Mouse (Mus musculus): Measurements from ENCODE around the gene Tjp2.

DNA sequence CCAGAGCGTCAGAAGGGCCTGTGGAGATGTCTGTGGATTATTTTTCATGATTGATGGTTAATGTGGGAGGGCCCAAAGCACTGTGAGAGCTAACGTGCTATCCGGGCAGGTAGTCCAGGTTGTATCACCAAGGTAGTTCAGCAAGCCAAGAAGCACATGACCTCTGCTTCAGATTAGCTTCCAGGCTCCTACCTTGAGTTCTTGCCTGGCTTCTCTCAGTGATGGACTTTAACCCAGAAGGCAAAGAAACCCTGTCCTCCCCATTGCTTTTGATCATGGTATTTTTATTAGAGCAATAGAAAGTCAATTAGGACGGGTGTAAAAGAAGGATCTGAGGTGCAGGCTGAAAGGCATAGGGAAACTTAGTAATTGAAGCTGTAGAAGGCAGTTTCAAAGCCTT lies 161.2 kb downstream of the Tjp2 start:
- no peak for TF ChIP-seq CTCF (IDR thresholded peaks at IDR 0.05; ENCODE audit: borderline replicate concordance, control insufficient read depth, extremely low read depth, insufficient read depth, low read length, poor library complexity)
- TF ChIP-seq POLR2A (IDR thresholded peaks at IDR 0.05; ENCODE audit: control insufficient read depth, extremely low read depth, insufficient read depth, low read length, poor library complexity), result no peak

All from thymus, adult 2 months (tissue).